Mouse (Mus musculus): ENCODE measurements around the gene Pikfyve. TPM values are rescaled to one million over a fixed set of nuclear protein-coding genes. Genes with fewer than 3 reads are reported as not detected.

Gene Pikfyve
- total RNA-seq (2015): 21.6 and 28.0 TPM in 2 replicates
- 24.4 and 30.2 TPM in 2 replicates for total RNA-seq (2017)

GRCm38 (mm10) chr1:65186287-65187073, at the start of gene Pikfyve, which contains the start of gene Idh1:
Gene Pikfyve, plus strand, starts transcription at chr1:65186683.
Gene Idh1, minus strand, starts transcription at chr1:65186500.
- peak; percentile 97 for ATAC-seq (replicated peaks; ENCODE audit: poor library complexity)

GRCm38 (mm10) chr1:65137560-65137959, 48.9 kb upstream of the Pikfyve start:
- no peak for ATAC-seq (replicated peaks; ENCODE audit: poor library complexity)

DNA sequence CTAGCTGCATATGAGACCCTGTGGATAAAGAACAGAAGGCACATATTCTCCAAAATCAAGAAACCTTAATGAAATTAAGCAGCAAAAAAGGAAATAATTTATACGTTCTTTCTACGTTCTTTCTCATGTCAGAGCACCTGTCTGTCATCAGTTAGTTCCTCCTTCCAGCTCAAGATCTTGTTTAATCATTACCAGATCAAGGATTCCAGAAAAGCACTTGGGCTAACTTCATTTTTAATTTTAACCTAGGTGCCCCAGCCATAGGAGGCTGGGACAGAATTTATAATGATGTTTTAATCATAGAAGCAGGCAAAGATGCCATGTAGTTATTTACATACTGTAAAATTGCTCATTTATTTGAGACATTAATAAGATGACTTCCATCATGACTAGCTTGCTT, 41.7 kb upstream of the Pikfyve start:
- no peak for ATAC-seq (replicated peaks; ENCODE audit: poor library complexity)

DNA sequence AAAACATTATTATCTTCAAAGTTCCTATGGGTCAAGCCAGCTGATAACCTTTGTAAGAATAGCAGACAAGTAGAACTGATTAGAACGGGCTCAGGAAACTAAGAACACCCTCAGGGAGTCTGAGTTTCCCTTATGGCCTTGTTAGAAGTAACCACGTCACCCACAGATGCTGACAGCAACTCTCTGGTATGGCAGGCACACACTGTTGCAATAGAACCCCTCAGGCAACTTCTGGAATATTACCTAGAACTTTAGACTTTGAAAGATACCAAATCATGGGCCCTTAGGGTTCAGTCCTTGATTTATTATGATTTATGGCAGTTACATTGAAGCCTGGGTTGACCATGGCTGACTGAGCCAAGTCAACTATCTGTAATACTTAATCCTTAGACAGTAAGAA, 39.9 kb upstream of the Pikfyve start:
- no peak for ATAC-seq (replicated peaks; ENCODE audit: poor library complexity)

- ATAC-seq (replicated peaks; ENCODE audit: poor library complexity): no peak
Observed at GRCm38 (mm10) chr1:65147326-65147725, 39.2 kb upstream of the Pikfyve start.

- ATAC-seq (replicated peaks; ENCODE audit: poor library complexity): no peak
Observed at GRCm38 (mm10) chr1:65147971-65148370, 38.5 kb upstream of the Pikfyve start.

- ATAC-seq (replicated peaks; ENCODE audit: poor library complexity): no peak
Observed at GRCm38 (mm10) chr1:65154814-65155213, 31.7 kb upstream of the Pikfyve start.

DNA sequence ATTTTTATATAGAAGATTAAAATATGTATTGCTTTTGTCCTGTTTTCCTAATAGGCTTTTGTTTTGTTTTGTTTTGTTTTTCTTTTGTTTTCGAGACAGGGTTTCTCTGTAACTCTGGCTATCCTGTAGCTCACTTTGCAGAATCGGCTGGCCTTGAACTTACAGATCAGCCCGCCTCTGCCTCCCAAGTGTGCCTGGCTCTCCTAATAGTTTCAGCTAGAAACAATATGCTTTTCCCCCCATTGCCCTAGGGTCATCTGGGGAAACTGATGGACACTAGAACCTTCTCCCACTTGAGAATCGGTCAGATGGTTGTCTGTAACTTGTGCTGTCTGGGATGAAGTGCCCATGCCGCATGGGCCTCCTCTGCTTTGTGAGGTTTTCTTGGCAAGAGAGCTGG, 30.4 kb upstream of the Pikfyve start:
- no peak for ATAC-seq (replicated peaks; ENCODE audit: poor library complexity)

- ATAC-seq (replicated peaks; ENCODE audit: poor library complexity): peak; percentile 26; the same call in 1 of the 2 replicates
Observed at GRCm38 (mm10) chr1:65162210-65162609, 24.3 kb upstream of the Pikfyve start.

GRCm38 (mm10) chr1:65167496-65167895, 19.0 kb upstream of the Pikfyve start:
- ATAC-seq (replicated peaks; ENCODE audit: poor library complexity): no peak

GRCm38 (mm10) chr1:65169536-65169935, 16.9 kb upstream of the Pikfyve start:
- ATAC-seq (replicated peaks; ENCODE audit: poor library complexity): 0 out of 2 replicates have a peak, but pooled peaks have one; percentile 17

DNA sequence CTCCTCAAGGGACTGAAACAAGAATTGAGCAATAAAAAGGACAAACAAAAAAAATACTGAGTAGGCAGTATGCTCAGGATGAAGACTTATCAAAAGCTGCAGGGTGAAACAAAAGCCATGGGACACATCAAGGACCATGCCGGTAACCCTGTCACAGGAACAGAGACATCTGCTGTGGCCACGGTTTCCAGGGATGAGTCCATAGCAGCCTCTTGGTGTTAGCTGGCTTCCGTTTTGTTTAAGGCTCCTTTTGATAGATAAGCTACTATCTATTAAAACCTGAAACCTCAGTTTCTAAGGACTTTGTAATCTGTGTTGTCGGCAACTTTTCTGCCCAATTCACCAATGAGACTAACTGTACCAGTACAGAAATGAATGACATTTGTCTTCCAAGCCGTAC, 16.5 kb upstream of the Pikfyve start:
- peak; percentile 55 for ATAC-seq (replicated peaks; ENCODE audit: poor library complexity)

- no peak for ATAC-seq (replicated peaks; ENCODE audit: poor library complexity)
Observed at GRCm38 (mm10) chr1:65171579-65171978, 14.9 kb upstream of the Pikfyve start.

- ATAC-seq (replicated peaks; ENCODE audit: poor library complexity): no peak
Observed at GRCm38 (mm10) chr1:65173716-65174115, 12.8 kb upstream of the Pikfyve start.

GRCm38 (mm10) chr1:65176171-65176570, 10.3 kb upstream of the Pikfyve start:
- no peak for ATAC-seq (replicated peaks; ENCODE audit: poor library complexity)

- no peak for ATAC-seq (replicated peaks; ENCODE audit: poor library complexity)
Observed at GRCm38 (mm10) chr1:65176912-65177311, 9.6 kb upstream of the Pikfyve start.

GRCm38 (mm10) chr1:65177452-65177851, 9.0 kb upstream of the Pikfyve start:
- 0 out of 2 replicates have a peak, but pooled peaks have one; percentile 1 for ATAC-seq (replicated peaks; ENCODE audit: poor library complexity)

- peak; percentile 78 for ATAC-seq (replicated peaks; ENCODE audit: poor library complexity)
Observed at GRCm38 (mm10) chr1:65178126-65178901, 8.2 kb upstream of the Pikfyve start.

DNA sequence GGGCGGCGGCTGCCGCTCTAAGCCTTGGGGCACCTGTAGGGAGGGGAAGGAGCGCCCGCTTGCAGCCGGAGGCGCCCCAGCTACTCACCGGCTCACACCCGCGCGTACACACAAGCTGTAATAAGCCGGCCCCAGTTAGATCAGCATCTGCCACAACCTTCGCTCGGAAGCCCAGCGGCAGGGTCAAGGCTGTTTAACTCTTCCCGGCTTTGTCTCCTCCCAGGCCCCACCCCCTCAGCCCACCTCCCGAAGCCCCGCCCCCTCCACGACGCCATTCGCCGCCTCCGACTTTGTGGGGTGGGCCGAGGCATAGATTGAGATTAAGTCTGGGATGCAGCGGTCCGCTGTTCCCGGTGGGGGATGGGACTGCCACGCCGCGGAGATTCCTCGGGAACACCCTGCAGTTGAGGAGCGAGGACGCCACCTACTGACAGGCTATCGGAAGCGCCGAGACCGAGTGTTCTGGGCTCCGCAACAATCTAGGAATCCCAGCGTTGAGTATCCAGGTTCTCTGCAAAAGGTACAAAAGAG, 7.5 kb upstream of the Pikfyve start:
- peak; percentile 60 for ATAC-seq (replicated peaks; ENCODE audit: poor library complexity)

DNA sequence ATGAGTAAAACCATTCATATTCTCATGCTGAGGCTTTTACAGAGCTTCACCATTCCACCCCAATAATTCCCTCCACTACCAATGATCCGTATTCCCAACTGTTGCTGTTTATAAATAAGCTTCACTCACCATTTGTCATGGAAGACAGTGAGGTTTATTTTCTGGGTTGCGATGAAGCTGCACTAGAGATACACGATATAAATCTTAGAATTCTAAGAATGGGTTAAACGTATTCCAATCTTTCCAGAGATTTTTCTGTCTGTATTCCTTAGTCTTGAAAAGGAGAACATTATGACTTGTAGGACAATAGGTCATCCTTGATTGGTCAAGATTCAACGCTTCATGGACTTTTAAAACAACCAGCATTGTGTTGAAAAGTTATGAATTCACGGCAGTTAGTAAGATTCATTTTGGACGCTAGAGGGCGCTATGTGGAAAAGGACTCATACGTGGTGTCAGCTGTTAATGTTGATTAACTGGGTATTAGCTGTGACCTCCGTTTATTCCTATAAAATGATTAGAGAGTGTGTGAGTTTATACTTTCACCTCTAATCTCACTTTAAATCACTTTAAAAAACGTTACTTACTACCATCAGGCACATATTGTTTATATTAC, 6.7 kb upstream of the Pikfyve start:
- peak; percentile 21; the same call in 1 of the 2 replicates for ATAC-seq (replicated peaks; ENCODE audit: poor library complexity)

DNA sequence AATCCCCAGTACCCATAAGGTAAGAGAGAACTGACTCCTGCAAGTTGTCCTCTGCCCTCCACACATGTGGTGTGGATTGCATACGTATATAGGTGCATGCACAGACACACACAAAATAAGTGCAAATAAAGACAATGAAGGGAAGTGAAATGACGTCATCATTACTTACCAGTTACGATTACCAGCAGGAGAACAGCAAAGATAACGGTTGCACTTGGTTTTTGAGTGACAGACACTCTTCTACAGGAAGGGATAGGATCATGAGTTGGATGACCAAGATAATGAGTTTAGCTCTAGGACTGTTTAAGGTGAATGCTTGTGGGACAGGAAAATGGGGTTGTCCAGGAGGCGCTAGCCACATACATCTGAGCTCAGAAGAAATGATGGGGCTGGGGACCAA, 5.0 kb upstream of the Pikfyve start:
- ATAC-seq (replicated peaks; ENCODE audit: poor library complexity): no peak

All from megakaryocyte progenitor cell, adult 5-6 weeks (primary cell).